Mouse (Mus musculus): Measurements from ENCODE around the gene Gnai1. TPM values are rescaled to one million over a fixed set of nuclear protein-coding genes. Genes with fewer than 3 reads are reported as not detected.

The Gnai1 gene
- 0.11 TPM in 1 of 2 replicates, not detected in the other for total RNA-seq (2023)

GRCm38 (mm10) chr5:18360281-18360819 lies at the start of gene Gnai1:
Gene Gnai1, minus strand, starts transcription at chr5:18360355.

